Mouse (Mus musculus) hindbrain, embryonic 11.5 days (tissue): ENCODE results near the gene Commd9. TPM values are rescaled to one million over a fixed set of nuclear protein-coding genes. Genes with fewer than 3 reads are reported as not detected.

Experiments used
- ATAC-seq: fragments of 200-750 bp; cut with Nextera tagmentation; 2 replicates; pipeline ENCODE4 v1.8.0; 2017; ENCODE audit warnings: mild to moderate bottlenecking, moderate TSS enrichment, moderate library complexity; ENCODE audit not compliant: low FRiP score
- DNase-seq: peaks from one replicate; pipeline ENCODE4 v3.0.0-alpha.2; 2015; ENCODE audit warnings: low spot score
- H3K27ac ChIP-seq: fragments of 300-500 bp; sonication (generic); 2 replicates; pipeline ENCODE4 v1.5.1; 2014; ENCODE audit warnings: mild to moderate bottlenecking, low read depth, low read length
- H3K27me3 ChIP-seq: fragments of 300-500 bp; sonication (generic); 2 replicates; pipeline ENCODE4 v1.6.1; 2014; ENCODE audit warnings: mild to moderate bottlenecking, low read length, moderate library complexity, mixed read lengths; ENCODE audit not compliant: control insufficient read depth, insufficient read depth
- H3K36me3 ChIP-seq: fragments of 300-500 bp; sonication (generic); 2 replicates; pipeline ENCODE4 v1.6.1; 2014; ENCODE audit warnings: mild to moderate bottlenecking, low read length, moderate library complexity, mixed read lengths; ENCODE audit not compliant: control insufficient read depth, insufficient read depth
- H3K4me1 ChIP-seq: fragments of 300-500 bp; sonication (generic); replicated peaks from 2 replicates; pipeline ENCODE4 v1.6.1; 2014; ENCODE audit warnings: low read length, mixed read lengths; ENCODE audit not compliant: control insufficient read depth, insufficient read depth
- H3K4me2 ChIP-seq: fragments of 300-500 bp; sonication (generic); replicated peaks from 2 replicates; pipeline ENCODE4 v1.6.1; 2014; ENCODE audit warnings: mild to moderate bottlenecking, low read depth, low read length
- H3K4me3 ChIP-seq: fragments of 300-500 bp; sonication (generic); 2 replicates; pipeline ENCODE4 v1.5.1; 2014; ENCODE audit warnings: low read depth, low read length
- H3K9ac ChIP-seq: fragments of 300-500 bp; sonication (generic); 2 replicates; pipeline ENCODE4 v1.6.1; 2014; ENCODE audit warnings: low read depth, low read length
- H3K9me3 ChIP-seq: fragments of 300-500 bp; sonication (generic); 2 replicates; pipeline ENCODE4 v1.6.1; 2016; ENCODE audit warnings: low read length; ENCODE audit not compliant: control insufficient read depth
- whole genome bisulfite sequencing: fragments of 180-500 bp; shearing (Covaris S2); extraction: QIAGEN DNeasy Blood & Tissue Kit; methylation state at CpG from one replicate; pipeline ENCODE4 v1.1.7; 2014; 5-methylcytosine and 5-hydroxymethylcytosine counted together
- polyA plus RNA-seq: library from polyadenylated mRNA; unstranded; fragments of >200 nt; fragmentation: Nextera tagmentation; extraction: Ambion mirVana; gene quantifications from 2 replicates; pipeline ENCODE4 v1.2.1, GENCODE M21; 2014

Gene Commd9
- polyA plus RNA-seq, 1 experiment from 2014 or later = 78.2 TPM

DNA sequence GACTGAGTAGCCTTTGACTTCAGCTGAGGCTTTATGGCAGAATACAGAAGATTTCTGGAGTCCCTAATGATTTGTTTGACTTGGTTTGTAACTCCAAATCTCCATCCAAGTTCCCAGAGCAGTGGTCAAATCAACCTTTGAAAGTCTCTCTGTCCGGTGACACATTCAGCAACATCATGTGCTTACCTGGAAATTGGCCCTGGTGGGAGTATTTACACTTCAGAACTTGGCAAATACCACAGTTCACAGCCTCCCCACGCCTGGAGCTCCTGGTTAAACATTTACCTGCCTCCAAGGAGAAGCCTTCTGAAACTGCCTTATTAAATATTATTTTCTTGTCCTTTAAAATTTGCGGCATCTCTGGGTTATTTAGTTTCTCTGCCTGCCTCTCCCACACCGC is 37.1 kb downstream of the Commd9 start:
- no peak overlapping the region for H3K4me3 ChIP-seq
- H3K4me2 ChIP-seq = no peak overlapping the region
- no peaks in the 10 kb centered on the region for H3K9me3 ChIP-seq
- no peak overlapping the region for H3K27ac ChIP-seq
- H3K36me3 ChIP-seq = no peaks in the 10 kb centered on the region
- H3K4me1 ChIP-seq = no peaks in the 10 kb centered on the region
- H3K27me3 ChIP-seq = no peaks in the 10 kb centered on the region
- 89% methylated on average over 4 of the region's 4 CpGs for WGBS
- ATAC-seq (no peak), DNase-seq (no peak)
- H3K9ac ChIP-seq = no peak overlapping the region

DNA sequence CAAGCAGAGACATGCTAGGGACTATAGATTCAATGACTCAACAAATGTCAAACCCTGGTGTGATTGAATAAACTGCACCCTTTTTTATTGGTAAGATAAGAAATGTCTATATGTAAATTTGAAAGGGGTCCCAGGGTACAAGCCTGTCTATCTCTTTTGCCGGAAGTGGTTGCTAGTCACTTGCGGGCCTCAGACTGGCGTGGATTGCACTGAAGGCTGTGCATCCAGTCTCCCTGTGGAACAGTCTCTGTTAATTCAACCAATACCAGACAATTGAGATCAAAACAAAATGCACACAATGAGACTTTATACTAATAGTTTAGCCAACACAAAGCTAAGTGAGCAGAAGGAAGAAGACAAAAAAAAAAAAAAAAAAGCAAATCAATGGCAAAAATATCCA is 39.1 kb downstream of the Commd9 start:
- H3K4me2 ChIP-seq = no peak overlapping the region
- DNase-seq = no peak
- no peak overlapping the region for H3K27ac ChIP-seq
- H3K9ac ChIP-seq = no peak overlapping the region
- no peaks in the 10 kb centered on the region for H3K27me3 ChIP-seq
- no peaks in the 10 kb centered on the region for H3K36me3 ChIP-seq
- no peaks in the 10 kb centered on the region for H3K9me3 ChIP-seq
- no peak overlapping the region for H3K4me3 ChIP-seq
- ATAC-seq = no peak
- WGBS = 67% methylated on average over 3 of the region's 3 CpGs
- H3K4me1 ChIP-seq = no peaks in the 10 kb centered on the region

DNA sequence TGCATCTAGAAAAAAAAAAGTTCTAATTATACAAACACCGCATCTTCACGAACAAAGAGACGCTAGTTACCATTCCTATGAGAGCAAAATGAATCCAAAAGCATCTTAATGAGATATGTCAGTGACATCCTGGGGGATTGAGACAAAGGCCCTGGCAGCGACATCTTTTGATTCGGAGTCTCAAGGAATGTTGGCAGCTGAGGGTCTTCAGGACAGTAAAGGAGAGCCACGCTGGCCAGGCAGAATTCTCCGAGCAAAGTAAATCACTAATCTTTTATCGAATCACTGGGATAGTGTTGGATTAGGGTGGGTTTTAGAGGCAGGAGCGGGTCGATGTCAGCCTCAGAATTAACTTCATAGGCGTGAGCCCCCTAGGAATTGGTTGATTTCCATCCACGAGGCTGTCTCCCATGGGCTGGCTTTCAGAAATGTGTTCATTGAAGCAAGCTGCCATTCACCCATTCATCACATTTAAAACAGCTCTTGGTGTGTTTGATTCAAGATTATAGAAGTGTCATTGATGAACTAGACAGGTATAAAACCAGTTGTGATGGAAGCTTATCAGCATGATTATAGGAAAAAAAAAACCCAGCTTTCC is 39.6 kb downstream of the Commd9 start:
- Histone ChIP-seq H3K27me3 (no peaks in the 10 kb centered on the region), H3K36me3 (no peaks in the 10 kb centered on the region), H3K4me3 (no peak overlapping the region), H3K9ac (no peak overlapping the region), H3K9me3 (no peaks in the 10 kb centered on the region), H3K27ac (no peak overlapping the region), H3K4me1 (no peaks in the 10 kb centered on the region), H3K4me2 (no peak overlapping the region)
- 0 out of 2 replicates have a peak, but pooled peaks have one; percentile 40 for ATAC-seq
- 56% methylated on average over 12 of the region's 12 CpGs for WGBS
- peak; percentile 32 for DNase-seq

DNA sequence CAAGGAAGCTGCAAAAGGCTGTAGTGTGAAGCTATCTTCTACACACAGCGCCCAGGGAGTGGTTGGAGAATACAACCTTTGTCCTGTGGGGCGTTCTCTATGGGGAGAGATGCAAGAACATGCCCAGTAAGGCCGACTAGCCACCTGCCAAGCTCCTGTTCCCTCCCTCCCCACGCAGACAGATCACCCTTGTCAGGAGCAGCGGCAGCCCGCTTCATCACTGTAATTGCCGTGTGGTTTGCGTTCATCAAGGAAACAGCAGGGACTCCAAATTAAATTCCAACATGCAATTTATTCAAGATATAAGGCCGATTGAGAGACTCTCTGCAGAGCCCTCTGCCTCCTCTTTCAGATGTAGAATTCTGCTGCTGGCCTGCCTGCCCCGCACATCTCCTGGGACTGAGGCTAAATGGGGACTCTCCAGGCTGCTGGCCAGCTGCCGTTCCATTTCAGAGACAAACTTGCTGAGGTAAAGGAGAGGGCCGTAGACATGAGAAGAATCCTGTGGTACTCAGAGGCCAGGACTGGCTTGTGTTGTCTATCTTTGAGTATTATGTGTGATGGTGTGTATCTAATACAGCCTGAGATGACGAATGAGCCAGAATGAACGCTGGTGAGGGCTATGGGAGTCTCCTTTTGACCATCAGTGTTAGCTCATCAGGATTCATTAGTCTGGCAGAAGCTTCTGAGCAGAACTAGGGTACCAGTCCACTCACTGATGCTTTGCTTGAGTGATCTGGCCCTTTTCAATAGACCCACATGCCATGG is 46.3 kb downstream of the Commd9 start:
- H3K27ac ChIP-seq = peak overlapping the region; percentile 66
- H3K4me1 ChIP-seq = peaks cover 2% of the 10 kb centered on the region; the same call in 1 of the 2 replicates
- no peaks in the 10 kb centered on the region for H3K9me3 ChIP-seq
- H3K27me3 ChIP-seq = no peaks in the 10 kb centered on the region
- H3K36me3 ChIP-seq = no peaks in the 10 kb centered on the region
- no peak overlapping the region for H3K9ac ChIP-seq
- WGBS = 70% methylated on average over 14 of the region's 14 CpGs
- no peak for DNase-seq
- H3K4me3 ChIP-seq = no peak overlapping the region
- peak; percentile 69 for ATAC-seq
- H3K4me2 ChIP-seq = no peak overlapping the region

DNA sequence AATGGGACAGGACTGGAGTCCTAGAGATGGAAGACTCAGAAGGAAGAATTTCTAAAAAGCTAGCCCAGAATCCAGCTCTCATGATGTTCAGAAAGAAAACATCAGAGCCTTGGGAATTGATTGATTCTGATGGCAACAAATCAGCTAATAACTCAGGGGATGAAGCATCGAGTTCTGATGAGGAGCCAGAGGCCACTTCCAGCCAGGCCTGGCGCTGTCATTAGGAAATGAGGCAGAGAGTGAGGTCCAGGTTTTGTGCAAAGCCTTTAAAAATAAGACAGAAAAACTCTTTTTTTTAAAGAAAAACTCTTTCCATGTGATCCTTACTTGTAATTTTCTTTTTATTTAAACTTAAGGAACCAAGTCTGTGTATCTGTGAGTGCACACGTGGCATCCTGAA is 47.3 kb downstream of the Commd9 start:
- no peaks in the 10 kb centered on the region for H3K36me3 ChIP-seq
- ATAC-seq (no peak), DNase-seq (no peak)
- 86% methylated on average over 3 of the region's 3 CpGs for WGBS
- no peak overlapping the region for H3K9ac ChIP-seq
- no peaks in the 10 kb centered on the region for H3K9me3 ChIP-seq
- H3K27me3 ChIP-seq = no peaks in the 10 kb centered on the region
- H3K4me3 ChIP-seq = no peak overlapping the region
- H3K4me2 ChIP-seq = no peak overlapping the region
- no peak overlapping the region for H3K27ac ChIP-seq
- H3K4me1 ChIP-seq = peaks cover 2% of the 10 kb centered on the region; the same call in 1 of the 2 replicates

- Histone ChIP-seq H3K9ac (no peak overlapping the region), H3K36me3 (no peaks in the 10 kb centered on the region), H3K27ac (no peak overlapping the region), H3K4me1 (peaks cover 2% of the 10 kb centered on the region; the same call in 1 of the 2 replicates), H3K4me3 (no peak overlapping the region), H3K9me3 (no peaks in the 10 kb centered on the region), H3K27me3 (no peaks in the 10 kb centered on the region), H3K4me2 (no peak overlapping the region)
- ATAC-seq = no peak
- WGBS = 85% methylated on average over 1 of the region's 1 CpGs
- no peak for DNase-seq
These were observed 49.0 kb downstream of the Commd9 start for GRCm38 (mm10) chr2:101935006-101935405.

GRCm38 (mm10) chr2:101950716-101951520 is 64.9 kb downstream of the Commd9 start:
- no peak overlapping the region for H3K4me3 ChIP-seq
- no peaks in the 10 kb centered on the region; the same call in 1 of the 2 replicates for H3K36me3 ChIP-seq
- no peak overlapping the region for H3K27ac ChIP-seq
- no peaks in the 10 kb centered on the region for H3K27me3 ChIP-seq
- H3K4me1 ChIP-seq = no peaks in the 10 kb centered on the region
- WGBS = 72% methylated on average over 7 of the region's 7 CpGs
- ATAC-seq = no peak
- H3K4me2 ChIP-seq = no peak overlapping the region
- DNase-seq = no peak
- no peaks in the 10 kb centered on the region for H3K9me3 ChIP-seq
- H3K9ac ChIP-seq = no peak overlapping the region
